Mouse (Mus musculus) ES-CJ7 (cell line): ENCODE data around the gene Capn5.
A peak's percentile ranks its signal among the peaks of the same experiment; 100 is the strongest.

Source experiments
- DNase-seq: peaks from one replicate; pipeline ENCODE4 v3.0.0; 2011; ENCODE audit warnings: low read depth, low spot score

Gene Capn5

DNA sequence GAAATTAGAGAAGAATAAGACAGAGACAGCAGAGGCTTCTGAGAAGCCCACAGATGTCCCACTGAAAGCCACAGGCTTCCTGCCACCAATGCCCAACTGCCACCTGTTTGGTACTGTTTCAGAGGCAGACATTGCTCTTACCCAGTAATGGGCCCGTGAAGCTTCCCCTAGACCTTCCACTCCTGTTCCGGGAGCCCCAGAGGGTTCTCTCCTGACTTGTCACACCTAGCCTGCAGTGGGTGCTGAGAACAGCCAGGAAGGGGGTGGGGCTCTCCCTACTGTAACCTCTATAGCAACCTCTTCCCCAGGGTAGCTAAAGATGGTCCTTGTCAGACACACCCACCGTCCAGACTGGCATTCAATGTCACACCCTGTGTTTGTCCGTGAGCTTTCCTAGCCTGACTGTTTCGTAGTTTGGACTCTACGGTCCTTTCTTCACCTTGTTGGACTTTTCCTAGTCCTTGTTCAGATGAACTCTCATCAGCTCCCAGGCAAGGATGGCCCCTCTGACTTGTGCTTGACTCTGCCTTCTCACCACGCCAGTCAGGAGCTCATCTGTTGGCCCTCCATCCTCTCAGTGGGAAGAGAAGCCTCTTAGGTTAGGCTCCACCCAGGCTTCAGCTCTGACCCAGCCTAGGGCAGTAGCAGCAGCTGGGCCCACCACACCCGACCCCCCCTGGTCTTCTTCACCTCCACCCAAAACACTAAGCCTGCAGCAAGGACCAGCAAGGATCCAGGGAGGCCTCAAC, 1.6 kb downstream of the Capn5 start:
- no peak for DNase-seq

DNA sequence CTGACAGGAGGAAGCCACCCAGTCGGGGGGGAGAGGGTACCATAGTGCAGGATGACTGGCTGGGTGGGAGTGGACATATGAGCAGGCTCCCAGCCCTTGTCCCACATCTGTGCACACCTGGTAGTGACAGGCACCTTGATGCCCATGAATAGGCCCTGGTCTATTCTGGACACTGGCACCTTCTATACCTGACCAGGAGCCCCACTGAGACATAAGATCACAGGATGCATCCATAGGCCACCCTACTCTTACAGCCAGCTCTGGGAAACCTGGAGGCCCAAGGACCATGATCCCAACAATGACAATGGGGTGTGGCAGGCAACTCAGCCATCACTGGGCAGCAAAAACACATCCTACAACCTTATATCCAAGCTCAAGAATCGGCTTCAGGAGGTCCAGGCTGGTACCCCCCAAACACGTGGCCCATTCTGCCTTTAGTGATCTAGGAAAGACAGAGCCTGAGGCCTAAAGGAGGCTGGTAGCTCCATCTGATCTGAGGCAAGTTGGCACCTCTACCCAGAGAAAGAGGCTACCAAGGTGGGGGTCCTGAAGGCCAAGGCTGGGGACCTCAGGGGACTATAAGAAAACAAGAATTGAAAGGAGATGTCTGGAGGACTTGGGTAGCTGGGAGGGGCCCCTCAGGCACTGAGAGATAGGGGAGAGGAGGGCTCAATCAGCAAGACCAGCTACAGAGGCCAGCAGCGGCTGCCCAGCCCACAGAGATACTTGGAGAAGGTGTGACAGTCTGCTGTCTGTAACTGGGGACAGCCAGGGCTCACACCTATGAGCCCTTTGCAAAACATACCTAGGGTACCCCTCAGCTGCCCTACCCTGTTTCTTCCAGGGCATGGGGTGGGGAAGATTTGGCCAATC, 3.0 kb downstream of the Capn5 start:
- DNase-seq = no peak

DNA sequence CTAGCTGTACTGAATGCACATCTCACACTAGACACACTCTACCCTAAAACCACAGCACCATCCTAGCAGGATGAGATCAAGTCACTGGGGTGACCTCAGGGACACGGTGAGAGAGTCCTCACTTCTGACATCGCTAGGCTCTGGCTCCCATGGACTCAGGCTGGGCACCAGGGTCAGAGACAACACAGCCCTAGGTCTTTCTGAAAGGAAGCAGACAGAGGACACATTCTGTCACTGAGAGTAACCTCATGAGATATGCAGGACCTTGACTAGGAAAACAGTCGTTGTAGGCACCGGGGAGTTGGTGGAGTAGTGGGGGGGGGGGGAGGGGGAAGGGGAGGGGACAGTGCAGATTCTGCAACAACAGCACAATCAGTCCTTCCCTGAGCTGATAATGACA, 4.7 kb downstream of the Capn5 start:
- no peak for DNase-seq

DNA sequence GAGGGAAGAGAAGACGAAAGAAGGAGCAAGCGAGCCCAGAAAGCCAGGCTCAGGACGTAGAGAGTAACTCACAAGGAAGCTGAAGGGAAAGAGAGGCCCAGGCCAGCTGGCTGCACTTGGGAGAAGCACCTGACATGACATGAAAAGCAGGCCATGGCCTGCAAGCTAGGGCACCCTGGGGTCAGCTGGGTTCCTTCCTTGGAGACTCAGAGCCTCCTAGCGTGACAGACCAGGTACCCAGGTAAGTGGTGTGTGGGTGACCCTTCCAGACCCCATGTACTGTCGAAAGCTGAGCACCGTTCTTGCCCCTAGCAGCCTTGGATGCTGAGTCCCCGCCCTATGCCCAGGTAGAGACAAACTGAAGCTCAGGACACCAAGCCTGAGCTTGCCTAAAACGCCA, 5.4 kb downstream of the Capn5 start:
- no peak for DNase-seq

DNA sequence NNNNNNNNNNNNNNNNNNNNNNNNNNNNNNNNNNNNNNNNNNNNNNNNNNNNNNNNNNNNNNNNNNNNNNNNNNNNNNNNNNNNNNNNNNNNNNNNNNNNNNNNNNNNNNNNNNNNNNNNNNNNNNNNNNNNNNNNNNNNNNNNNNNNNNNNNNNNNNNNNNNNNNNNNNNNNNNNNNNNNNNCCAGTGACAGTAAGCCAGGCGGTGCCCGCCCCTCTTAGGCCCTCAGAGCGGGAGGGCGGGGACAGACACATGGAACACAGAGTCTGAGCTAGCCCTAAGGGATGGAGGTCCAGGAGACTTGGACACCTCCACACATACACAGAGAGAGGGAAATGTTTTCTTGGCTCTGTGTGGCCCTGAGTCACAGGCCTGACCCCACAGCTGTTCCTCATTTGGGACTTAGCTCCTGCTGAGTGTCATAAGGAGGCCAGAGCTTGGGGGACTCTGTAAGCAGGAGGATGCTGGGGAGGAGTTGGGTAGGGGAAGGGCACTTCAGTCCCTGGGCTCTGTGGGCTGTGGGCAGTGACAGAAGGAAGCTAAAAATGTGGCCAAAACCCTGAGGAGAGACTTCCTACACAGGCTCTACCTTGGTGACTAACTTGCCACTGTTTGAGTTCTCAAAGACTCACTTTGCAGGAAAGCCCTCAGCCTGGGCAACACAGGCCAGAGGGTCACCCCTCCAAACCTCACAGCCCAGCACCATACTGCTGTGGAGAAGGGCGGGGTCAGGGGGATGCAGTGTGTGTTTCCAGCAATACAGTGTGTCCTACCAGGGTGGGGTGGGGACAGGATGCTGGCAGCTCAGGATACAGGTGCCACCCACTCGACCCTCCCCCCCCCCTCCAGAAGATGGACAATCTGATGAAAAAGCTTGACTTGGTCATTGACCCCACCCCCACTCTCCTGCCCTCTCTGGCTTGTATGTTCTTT, 6.7 kb downstream of the Capn5 start:
- DNase-seq = no peak

DNA sequence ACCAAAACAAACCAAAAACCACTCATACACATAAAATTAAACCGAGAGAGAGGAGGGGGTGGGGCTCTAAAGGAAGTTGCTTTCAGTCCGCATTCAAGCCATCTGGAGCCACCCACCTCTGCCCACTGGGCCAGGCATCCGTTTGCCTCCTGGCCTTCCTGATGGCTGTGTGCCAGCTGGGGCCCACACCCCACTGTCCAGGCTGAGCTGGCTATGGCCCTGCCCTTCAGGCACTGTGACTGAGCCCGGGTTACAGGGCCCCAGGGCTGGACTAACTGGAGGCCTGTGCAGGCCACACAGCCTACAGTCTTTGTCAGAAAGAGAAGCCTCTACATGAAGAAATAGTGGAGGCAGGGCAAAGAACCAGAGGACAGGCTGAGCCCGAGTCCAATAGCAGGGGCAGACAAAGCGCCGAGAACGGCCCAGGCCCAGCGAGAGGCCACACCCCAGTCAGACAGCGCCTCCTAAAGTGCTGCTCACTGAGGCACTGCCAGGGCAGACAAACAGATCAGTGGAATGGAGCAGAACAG, 13.0 kb downstream of the Capn5 start:
- DNase-seq = no peak

DNA sequence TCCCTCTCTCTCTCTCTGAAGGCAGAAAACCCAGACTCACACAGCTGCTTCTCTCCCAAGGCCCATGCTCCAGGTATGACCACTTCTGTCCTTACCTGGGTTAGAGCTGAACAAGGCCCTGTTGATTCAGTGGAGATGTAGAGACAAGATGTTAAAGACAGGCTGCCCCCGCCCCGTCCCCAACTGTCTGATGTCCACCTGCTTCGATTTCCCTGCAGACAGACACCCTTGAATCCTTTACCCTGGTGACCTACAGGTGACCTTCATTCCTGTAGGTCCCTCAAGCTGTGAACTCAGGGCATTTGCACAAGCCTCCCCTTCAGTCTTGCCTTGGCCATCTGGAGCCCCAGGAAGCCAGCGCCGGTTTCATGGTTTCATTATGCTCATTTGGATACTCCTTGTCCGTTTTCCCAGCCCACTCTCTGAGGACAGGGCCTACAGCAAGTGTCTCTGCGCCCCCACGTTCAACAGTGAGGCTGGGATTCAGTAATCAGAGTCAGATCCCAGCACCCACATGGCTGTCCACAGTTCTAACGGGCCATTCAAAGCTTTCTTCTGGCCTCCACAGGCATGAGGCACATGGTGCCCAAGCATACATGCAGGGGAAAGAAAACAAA, 13.6 kb downstream of the Capn5 start:
- DNase-seq = no peak

DNA sequence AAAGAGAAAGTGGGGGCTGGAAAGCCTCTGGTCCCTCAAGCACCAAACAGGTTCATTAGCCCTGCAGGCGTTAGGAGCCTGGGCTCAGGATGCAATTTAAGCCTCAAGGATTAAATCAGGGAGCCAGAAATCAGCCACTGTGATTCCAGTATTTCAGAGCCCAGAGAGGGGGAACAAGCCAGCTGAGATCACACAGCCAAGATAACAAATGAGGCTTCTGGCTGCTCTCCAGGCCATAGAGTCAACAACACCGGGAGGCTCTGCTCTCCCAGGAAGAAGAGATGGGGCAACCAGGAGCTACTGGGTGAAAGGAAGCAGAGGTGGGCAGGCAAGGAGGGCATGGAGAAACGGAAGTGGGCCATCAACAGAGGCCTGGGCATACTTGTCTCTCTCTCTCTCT, 14.4 kb downstream of the Capn5 start:
- DNase-seq = no peak

DNA sequence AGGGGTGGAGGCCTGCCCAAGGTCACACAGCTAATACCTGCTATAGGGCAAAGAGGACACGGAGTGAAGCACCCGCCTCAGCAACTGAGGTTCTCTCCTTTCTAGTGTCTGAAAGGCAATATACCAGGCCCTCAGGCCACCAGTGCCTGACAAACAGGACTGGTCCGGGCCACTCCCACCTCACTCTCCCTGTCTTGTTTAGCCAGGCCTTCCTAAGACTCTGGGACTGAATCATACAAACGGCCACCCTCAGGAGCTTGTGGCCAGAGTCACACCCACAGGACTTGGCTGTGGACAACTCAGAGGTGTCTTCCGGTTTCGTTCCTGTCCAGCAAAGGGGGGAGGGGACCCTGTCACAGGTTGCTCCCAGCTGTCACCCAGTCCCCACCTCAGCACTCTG, 15.8 kb downstream of the Capn5 start:
- no peak for DNase-seq

DNA sequence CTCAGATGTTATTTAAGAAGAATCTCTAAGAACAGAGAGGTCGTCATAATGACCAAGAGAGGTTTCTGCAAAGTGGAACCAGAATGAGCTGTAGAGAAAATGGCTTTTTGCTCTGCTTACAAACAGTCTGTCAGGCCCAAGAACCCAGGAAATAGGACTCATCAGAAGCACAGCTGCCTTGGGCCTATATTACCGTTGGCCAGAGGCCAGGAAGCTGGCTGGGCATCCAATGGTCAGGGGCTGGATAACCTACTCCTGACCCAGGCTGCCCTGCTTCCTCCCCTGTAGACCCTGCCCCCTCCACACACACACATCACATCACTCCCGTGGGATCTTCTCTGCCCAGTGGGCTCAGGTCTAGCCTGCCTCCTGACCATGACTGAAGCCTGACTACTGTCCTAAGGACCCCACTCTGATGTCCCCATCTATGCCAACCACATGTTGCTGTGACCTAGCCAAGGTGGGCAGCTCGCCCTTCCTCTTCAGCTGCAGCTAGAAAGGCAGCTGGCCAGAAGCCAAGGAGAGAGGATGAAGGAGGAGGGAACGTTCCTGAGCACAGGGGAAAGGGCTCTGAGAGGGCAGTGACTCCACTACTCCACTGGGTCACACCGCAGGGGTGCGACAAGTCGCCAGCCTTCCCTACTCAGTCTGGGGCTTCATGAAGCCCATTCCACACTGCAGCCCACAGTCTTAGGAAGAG, 17.9 kb downstream of the Capn5 start:
- no peak for DNase-seq

DNA sequence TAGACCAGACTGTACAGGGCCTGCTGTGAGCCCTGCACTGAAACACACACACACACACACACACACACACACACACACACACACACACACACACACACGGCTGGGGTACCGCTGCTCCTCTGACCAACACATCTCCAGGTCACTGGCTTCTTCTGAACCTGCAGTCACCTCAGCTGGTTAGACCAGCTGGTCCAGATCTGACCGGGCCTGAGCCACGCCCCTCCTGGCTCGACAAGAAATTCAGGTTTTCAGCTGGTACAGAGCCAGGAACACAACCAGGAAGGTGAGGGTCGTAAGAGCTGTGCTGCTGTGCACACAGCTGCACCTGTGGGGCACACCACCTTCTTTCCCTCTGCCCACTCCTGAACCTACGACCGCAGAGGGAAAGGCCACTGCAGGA, 19.6 kb downstream of the Capn5 start:
- DNase-seq = no peak

DNA sequence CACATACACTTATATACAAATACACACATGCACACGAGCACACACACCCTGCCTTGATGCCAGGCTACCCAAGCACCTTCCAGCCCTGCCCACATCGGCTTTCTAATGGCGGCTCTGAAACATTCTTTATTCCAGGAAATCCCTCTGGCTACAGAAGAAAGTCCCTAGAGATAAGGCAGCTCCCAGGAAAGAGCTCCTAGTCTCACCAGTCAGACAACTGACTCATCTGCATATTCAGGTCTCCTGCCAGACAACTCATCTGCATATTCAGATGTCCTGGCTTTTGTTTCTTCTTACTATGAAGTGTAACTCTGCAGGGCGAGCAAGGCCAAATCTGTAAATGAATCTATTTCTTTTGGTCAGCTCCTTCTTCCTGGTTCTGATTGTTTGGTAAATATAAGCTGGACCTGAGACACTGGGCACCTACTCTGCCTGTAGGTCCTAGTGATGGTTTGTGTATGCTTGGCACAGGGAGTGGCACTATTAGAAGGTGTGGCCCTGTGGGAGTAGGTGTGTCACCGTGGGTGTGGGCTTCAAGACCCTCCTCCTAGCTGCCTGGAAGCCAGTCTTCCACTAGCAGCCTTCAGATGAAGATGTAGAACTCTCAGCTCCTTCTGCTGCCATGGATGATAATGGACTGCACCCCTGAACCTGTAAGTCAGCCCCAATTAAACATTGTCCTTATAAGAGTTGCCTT, 20.3 kb downstream of the Capn5 start:
- DNase-seq = peak; percentile 77

DNA sequence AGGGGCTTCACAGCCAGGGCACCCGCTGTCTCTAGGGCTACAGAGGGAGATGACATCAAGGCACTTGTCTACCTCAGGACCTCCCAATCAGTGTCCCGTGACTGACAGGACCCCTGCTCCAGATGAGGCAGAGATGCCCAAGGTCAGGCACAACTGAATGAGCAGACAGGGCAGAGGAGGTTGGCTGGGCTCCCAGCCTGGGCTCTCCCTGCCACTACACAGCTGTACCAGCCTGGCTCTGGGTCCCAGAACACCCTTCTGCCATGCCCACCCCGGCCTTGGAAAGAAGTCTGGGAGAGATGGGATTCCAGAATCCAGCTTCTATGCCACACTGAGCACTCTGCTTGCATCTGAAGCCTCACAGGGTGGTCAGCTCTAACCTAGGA, 21.8 kb downstream of the Capn5 start:
- DNase-seq = no peak

DNA sequence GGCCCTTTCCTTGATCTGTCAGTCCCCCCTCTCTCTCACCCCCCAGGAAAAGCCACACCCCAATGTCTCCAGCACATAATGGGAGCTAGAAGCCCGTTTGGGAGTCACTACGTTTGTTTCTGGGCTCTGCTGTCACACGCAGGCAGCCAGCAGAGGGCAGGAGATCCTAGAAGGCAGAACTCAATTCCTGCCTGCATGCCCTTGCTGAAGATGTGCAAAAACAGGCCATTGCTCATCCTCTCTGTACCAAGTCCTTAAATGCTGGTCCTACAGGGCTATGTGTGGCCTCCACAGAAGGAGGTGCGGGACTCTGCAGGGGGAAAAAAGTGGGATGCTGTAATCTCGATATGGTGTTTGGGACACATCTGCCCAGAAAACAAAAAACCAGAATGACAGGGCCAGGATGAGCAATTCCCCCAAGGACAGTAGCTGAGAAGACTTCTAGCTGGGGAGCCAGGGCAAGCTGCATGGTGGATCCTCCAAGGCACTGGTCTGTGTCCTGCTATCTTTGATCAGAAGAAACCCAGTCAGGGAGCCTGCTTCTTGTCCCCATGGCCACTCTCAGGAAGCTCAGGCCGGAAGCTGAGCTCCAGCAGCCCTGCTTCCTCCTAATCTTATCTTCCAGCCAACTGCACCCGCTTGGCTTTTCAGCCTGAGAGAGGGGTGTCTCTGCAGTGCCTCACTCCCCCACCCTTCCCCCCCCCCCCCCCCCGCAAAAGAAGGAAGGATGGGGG, 22.4 kb downstream of the Capn5 start:
- DNase-seq = peak; percentile 68

DNA sequence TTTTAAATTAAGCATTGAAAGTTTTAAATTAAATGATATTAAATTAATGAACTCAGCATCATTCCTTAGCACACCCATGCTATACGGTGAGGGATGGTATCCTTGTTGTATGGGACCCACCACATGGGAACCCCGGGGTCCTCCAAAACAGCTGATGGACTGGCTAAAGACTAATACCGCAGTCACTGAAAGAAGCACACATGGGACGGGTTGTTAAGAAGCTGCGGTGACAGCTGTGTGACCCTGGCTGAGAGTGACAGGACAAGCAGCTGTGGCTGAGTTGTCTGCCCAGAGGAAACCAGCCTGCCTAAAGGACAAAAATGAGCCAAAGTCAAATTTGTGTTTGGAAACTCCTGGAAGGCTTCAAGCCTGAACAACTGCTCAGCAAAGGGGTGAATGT, 24.2 kb downstream of the Capn5 start:
- no peak for DNase-seq

DNA sequence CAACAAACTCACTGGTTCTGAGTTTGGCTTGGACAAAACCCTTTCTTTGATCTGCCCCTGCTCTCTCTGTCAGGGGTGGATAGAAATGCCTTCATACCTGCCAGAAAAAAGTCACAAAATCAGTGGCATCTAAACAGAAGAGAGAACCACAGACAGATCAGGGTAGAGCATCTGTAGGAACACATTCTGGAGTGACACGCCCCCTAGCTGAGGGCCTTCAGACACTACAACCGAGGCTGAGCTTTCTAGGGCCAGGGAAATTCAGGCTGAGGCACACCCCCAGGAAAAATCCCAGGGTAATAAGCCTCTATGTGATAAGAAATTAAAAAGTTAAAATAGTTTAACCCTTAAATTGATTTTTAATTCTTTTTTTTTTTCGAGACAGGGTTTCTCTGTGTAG, 24.7 kb downstream of the Capn5 start:
- DNase-seq = no peak

DNA sequence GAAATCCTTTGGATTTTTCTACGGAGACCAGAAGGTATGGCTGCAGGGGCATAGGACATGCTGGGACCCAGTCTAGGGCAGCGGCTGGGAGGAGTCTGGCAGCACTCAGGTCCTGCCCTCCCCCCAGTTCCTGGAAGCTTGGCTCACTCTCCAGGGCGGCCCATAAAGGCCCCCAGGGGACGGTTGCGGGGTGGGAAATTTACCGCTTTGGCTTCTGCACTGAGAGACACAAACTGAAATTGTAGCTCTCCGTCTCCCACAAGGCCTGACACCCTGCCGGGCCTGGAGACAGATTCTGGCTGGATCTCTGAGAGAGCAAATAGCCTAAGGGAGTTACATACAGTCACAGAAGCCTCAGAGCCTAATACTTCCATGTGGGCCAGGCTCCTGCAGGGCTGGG, 25.7 kb downstream of the Capn5 start:
- no peak for DNase-seq

DNA sequence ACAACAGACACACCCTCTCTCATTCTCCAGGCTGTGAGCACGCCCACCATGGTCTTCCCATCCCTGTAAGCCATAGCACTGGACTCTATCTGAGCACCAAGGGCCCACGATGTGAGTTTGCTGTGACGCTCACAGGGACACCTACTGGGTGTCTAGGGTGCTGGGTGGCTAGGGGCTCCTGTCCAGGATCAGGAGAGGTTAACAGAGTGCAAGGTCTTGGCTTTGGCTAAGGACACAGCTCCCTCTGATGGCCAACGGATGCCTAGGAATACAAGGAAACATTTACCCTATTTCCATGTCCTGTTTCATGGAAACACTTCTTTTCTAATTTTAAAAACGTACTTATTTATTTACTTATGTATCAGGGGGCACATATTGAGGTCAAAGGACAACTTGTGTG, 27.5 kb downstream of the Capn5 start:
- DNase-seq = no peak

DNA sequence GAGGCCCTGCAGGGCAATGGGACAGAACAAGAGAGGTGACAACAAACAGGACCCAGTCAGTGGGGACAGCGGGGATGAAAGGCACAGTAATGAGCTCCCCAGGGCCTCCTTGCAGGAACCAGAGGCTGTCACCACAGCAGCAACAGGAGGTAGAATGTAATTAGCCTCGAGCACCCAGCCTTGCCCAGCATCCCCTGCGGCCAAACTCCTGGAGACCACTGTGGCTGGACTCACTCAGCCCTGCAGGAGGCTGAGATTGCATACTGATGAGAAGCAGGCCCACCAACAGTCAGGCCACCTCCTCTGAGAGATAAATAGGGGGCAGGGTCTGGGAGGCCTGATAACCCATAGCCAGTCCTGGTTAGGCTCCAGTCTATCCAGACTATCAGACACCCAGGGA, 28.3 kb downstream of the Capn5 start:
- no peak for DNase-seq
